Mouse (Mus musculus) cerebellum, adult 9-10 months (tissue): Measurements from ENCODE around the gene Zfp580.

Experiments
- DNase-seq: peaks from one replicate; pipeline ENCODE4 v3.0.0; 2022

The Zfp580 gene

GRCm38 (mm10) chr7:5036136-5036535, 15.2 kb upstream of the Zfp580 start:
- no peak for DNase-seq

- peak; percentile 51 for DNase-seq
Observed at GRCm38 (mm10) chr7:5037026-5037425, 14.3 kb upstream of the Zfp580 start.

GRCm38 (mm10) chr7:5037467-5037866, 13.9 kb upstream of the Zfp580 start:
- no peak for DNase-seq

DNA sequence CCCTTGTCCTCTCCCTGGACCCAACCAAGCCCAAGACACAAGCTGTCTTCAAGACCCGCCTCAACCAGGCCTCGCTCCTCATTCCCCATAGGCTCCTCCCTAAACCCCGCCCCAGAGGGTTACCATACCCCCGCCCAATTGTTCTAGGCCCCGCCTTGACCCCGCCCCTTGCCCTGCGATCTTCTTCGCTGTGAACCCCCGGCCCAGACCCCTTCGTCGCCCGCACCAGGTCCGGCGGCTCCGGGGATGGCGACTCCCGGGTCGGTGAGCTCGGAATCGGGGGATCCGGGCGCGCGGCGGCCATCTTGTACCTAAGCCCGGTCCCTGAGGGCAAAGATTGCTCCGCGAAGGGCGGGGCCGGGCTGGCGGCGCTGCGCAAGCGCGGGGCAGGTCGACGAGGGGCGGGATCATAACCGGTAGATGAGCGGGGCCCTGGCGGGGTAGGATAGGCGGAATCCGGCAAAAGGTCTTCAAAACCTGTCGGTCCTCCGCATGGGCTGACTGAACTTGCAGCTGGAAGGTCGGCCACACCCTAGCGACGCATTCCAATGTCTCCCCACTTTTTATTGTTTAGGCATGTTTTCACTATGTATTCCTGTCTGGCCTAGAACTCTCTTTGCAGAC, 13.1 kb upstream of the Zfp580 start, which contains the start of gene Zfp784:
Gene Zfp784 (minus strand): TSS at position 338 of the 624 bp plus-strand sequence.
- DNase-seq, result peak; percentile 95

DNA sequence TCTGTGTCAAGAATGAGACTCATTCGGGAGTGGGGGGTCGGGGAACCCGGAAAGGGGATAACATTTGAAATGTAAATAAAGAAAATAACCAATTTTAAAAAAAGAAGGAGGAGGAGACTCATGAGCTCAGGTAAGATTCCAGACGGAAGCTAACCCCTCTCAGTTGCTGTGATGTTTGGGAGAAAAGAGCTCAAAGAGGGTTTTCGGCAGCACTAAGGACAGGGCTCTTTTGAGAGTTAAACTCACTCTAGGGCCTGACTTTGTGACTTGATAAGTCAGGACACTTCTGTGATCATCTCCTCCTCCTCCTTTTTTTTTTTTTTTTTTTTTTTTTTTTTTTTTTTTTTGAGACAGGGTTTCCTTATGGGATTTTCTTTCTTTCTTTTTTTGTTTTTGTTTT, 12.4 kb upstream of the Zfp580 start:
- DNase-seq, result no peak

DNA sequence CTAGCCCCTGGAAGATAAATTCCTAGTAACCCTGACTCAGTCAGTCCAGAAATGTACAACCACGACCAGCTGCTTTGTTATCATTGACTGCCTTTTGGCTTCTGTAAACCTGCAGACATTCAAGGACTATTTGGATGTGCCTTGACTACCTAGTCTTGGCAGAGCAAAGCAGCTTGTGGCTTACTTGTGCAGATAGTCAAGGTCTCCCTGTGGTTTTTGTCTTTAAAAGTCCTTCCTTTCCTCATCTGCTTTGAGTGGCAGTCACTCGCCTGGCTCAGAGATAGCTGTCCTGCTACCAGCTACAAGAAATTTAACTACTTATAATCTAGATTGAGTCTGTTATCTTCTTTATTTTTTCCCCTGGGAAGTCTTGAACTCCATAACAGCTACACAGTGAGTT, 6.4 kb upstream of the Zfp580 start:
- no peak for DNase-seq

- DNase-seq, result no peak
Observed at GRCm38 (mm10) chr7:5046112-5046511, 5.2 kb upstream of the Zfp580 start.

- DNase-seq, result peak; percentile 73
Observed at GRCm38 (mm10) chr7:5047313-5047712, 4.0 kb upstream of the Zfp580 start.

GRCm38 (mm10) chr7:5052438-5052837, 1.1 kb downstream of the Zfp580 start:
- peak; percentile 52 for DNase-seq

GRCm38 (mm10) chr7:5052931-5053343, 1.6 kb downstream of the Zfp580 start:
- DNase-seq, result peak; percentile 54

DNA sequence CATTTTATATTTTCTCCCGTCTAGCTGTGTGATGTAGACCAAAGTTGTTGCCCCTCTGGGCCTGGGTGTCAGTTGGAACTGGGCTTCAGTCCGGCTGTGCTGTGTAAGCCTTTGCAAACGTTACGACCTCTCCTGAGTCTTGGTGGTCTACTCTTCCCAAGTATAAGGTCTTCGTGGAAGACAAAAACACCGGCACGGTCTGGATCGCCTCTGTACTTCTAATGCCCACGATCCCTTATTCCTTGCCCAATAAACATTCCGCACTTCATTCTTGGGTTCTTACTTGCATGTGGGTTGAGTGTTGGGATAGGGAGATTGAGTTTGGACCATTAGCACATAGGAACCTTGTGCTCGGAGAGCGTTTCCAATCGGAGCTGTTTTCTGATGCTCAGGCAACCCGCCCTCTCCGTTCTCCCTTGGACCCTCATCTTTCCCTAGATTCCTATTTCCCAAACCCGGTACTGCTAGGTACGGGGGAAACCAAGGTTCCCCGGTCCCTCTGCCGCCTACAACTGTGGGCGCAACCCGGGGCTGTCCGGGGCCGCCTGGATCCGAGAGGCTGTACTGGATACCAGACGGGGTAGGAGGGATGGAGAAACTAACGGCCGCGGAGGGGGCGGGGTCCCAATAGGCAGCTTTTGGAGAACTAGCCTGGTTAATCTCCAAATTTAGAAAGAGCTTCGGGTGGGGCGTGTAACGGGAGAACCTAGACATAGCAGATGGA, 2.3 kb downstream of the Zfp580 start:
- DNase-seq, result peak; percentile 54

DNA sequence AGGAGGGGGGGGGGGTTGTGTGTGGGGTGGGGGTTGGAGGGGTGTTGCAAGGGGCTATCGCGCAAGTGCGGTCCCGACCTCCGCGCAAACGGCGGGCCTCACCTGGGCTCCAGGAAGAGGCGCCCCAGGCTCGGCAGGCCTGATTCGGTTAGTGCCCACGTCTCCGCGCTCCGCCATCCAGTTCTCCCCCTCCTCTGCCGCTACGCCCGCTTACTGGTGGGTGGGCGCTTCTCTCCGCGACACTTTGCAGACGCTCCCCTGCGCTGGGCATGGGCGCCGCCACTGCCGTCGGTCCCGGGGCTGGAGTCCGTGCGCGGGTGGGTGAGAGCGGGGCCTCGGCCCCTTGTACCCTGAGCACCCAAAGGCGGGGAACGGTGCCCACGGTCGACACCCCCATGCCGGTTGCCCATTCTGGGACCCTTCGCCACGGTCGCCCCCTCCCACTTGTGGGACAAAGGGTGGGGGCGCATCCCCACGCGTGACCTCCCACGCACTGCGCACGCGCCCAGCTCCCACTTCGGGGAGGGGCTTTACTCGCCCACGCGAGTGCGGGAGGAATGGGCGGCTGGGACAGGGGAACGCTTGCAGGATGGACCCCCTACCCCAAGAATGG, 5.4 kb downstream of the Zfp580 start:
- peak; percentile 72 for DNase-seq

DNA sequence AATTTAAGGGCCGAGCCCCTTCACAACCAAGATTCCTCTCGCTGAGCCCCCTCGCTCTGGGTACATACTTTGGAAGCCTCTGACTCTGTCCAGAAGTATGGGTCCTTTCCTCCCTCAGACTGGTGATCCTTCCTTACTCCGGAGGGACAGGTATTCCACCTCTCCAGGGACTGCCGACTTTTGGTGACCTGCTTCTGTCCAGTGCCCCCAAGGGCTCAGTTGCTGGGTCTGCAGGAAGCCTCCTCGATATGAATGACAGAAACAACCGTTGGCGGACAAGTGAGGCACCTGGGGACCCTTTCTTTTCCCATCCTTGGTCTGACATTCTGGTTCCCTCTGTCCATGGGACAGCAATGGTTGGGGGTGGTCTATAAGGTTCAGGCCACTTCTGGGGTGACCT, 6.0 kb downstream of the Zfp580 start:
- DNase-seq, result peak; percentile 61

DNA sequence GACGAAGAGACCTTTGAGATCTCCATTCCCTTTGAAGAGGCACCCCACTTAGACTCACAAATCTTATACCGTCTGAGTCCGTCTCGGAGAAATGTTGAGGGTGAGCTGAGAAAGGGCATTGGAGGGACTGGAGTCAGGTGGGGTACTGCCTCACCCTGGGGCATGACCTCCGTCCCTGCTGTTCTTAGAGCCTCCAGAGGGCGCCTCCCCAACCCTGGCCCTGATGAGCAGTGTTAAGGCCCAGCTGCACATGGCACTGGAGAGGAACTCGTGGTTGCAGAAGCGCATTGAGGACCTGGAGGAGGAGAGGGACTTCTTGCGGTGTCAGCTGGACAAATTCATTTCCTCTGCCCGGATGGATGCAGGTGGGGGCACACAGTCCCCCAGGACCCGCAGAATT, 6.5 kb downstream of the Zfp580 start:
- peak; percentile 61 for DNase-seq

DNA sequence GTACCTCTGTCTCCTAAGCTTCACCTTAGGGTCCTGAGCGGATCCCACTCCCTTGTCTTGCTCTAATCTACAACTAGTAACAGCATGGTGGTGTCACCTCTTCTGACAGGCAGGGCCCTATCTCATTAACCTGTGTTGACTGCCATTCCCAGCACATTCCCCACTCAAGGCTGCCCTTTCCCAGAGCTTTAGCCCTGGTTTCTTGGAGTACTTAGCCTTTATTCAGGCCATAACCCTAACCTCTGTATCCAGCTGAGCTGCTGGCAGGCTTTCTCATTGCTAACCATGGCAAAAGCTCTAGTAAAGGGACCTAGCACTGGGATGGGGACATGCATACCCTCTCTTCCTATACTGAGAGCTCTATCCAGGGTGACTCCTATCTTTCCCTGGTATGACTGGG, 7.3 kb downstream of the Zfp580 start:
- peak; percentile 66 for DNase-seq

DNA sequence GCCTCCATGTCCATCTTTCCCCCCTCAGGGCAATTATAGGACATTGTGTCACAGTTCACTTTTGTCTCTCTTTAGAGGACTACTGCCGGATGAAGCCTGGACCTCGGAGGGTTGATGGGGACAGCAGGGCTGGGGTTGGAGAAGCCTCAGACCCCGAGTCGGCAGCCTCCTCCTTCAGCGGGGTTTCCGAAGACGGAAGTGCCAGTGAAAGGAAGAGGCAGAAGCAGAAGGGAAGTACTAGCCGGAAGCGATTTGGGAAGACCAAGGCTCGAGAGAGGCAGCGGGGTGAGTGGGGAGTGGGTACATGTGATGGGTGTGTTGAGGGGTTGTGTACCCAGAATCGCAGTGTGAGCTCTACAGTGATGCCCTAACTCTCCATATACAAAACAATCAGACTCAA, 8.1 kb downstream of the Zfp580 start:
- DNase-seq, result peak; percentile 69

- peak; percentile 94 for DNase-seq
Observed at GRCm38 (mm10) chr7:5060239-5060731, 8.9 kb downstream of the Zfp580 start.

GRCm38 (mm10) chr7:5060944-5061773, 9.8 kb downstream of the Zfp580 start:
- peak; percentile 99 for DNase-seq

DNA sequence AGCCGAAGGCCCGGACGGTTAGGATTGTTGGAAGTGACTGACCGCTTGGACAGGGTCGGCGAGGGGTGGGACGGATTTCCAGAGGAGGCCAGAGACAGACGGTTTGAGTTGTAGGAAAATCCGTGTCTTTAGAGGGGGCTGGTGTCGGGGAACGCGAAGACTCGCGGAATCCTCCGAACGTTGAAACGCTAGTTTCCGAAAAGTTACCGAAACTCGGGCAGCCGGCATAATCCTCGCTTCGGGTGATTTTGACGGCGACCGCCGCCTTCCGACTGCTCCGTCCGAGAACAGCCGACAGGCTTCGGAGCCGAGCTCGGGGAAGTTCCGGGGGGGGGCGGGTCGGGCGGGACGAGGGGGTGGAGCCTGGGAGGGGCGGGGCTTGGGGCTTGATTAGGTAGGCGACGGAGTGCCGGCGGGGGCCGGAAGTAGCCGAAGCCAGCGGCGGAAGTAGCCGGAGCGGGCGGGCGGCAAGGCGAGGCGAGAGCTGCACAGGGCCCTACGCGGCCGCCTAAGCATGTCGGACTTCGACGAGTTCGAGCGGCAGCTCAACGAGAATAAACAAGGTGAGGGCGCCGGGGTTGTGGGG, 10.5 kb downstream of the Zfp580 start, which contains the start of gene U2af2:
Gene U2af2 (plus strand): TSS at position 370 of the 586 bp plus-strand sequence.
- peak; percentile 93 for DNase-seq

GRCm38 (mm10) chr7:5062360-5063001, 11.1 kb downstream of the Zfp580 start:
- peak; percentile 80 for DNase-seq

DNA sequence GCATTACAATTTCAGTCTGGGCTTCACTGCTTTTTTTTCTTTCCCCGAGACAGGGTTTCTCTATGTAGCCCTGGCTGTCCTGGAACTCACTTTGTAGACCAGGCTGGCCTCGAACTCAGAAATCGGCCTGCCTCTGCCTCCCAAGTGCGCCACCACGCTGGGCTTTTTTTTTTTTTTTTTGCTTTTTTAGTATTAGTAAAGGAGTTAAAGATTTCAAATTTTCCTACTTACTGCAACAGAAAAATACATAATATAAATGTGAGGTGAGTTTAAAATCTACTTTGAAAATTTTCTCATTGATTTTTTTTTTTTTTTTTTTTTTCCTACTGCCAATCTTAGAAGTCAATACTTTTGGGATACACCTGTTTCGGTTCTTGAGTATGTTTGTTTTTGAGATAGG, 13.5 kb downstream of the Zfp580 start:
- no peak for DNase-seq

- DNase-seq, result no peak
Observed at GRCm38 (mm10) chr7:5073586-5073985, 22.2 kb downstream of the Zfp580 start.
